Mouse (Mus musculus) regulatory T cell (primary cell): Measurements from ENCODE around the gene Tsr1.

Experiments used
- in situ Hi-C: fragments of 300-600 bp; cut with MboI, MseI; formaldehyde crosslinking; loops from one replicate; pipeline ENCODE4 v1.15.1; 2025; ENCODE audit warnings: high pct_unique_total_duplicates

The Tsr1 gene

DNA sequence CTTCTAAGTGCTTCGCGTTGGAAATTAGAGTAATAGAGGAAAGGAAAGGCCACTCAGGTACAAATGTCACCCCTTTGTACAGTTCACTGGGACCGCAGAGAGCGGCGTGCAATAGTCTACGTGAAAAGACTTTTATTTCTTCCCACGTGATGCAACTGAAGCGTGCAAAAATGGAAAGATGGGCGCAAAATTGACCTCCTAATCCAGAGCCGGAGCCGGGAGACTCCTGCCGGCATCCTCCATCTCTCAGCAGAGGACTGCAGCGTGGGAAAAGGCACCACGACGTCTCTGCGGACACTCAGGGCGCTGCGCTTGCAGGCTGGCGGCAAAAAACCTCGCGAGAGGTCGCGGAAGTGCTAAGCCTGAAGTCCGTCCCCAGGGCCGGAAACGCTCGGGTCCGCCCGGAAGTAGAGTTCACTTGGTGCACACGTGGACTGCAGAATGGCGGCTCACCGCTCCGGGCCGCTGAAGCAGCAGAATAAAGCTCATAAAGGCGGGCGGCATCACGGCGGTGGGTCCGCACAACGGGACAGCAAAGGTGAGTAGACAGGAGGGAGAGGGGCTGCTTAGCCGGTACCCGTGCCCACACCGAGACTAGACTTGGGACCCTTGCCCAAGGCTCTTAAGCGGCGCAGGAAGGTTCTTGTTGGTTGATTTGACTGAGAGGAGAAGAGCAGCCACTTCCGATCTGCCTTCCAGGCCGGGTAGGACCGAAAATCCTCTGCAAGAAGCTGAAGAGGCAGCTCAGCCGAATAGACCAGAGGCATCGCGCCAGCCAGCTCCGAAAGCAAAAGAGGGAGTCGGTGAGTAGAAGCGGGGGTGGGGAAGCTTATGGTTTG is at the start of gene Tsr1:
TSS of gene Tsr1 (plus strand) at position 394 of the 839 bp plus-strand sequence.
- in situ Hi-C loops: no loop called here

DNA sequence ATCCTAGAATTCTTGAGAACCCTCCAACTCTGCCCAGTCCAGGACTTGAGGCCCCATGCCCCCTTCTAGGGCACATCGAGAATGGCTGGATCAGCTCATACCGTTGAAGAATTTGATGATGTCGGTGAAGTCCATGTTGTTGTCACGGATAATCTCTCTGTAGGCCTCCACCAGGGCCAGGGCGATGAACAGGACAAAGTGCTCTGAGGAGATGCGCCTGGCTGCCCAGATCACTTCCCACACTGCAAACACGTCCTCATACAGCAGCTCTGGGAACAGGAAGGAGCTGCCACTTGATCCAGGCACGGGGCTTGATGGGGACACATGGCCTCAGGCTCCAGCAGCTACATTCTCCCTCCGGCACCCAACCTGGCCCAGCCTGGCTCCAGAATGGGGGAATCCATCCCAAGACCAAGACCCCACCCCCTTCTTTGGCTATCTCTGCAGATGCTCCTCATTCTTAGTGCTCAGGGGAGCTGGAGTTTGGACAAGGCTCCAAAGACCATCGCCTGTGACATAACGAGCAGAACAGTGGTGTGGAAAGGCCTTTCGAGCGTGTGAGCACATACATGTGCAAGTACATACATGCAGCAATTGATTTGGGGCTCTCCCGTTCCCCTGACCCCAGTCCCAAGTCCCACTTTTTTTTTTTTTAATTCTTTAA is 46.7 kb upstream of the Tsr1 start:
- in situ Hi-C loops: loop anchor here (25.0 kb wide), 1 partner anchor 439 kb away; no protein-coding TSS in a partner anchor

- in situ Hi-C loops: loop anchor here (5.0 to 25.0 kb wide), 2 partner anchors 45 to 445 kb away; no protein-coding TSS in a partner anchor
Observed at GRCm38 (mm10) chr11:74857756-74858155, 40.1 kb upstream of the Tsr1 start.

DNA sequence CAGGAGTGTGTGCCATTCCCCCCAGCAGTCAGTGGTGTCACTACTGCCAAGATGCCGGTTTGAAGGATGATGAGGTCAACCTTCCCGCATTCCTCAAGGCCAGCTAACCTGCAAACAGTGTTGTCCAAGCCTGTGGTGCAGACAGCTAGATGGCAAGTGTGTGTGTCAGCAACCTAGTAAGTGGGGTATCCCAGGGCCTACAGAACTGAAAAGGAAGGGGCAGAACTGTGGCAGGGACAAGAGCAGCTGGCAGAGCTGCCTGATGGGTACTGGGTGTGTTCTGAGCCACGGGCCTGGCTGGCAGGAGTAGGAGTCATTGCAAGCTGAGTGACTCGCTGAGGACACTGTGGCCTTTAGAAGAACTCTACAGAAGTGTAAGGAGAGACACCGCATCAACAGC is 35.7 kb upstream of the Tsr1 start:
- in situ Hi-C loops: loop anchor here (25.0 kb wide), 1 partner anchor 450 kb away; no protein-coding TSS in a partner anchor

DNA sequence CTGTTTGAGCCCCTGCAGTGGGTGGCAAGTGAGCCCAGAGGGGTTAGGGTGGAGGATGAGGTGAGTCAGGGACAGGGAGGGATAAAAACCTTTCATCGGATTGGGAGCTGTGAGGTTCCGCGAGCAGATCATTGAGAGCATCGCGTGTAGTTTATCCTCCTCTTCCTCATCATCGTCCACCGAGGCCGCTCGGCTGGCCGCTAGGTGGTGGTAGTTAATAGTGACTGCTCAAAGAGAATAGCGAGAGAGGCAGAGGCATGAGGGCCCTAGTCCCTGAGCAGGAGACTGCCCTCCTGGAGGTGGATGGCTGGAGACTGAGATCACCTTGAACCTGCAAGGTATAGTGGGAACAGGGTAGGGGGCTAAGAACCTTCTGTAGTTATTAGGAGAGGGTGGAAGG is 34.4 kb upstream of the Tsr1 start:
- in situ Hi-C loops: loop anchor here (25.0 kb wide), 1 partner anchor 451 kb away; no protein-coding TSS in a partner anchor

DNA sequence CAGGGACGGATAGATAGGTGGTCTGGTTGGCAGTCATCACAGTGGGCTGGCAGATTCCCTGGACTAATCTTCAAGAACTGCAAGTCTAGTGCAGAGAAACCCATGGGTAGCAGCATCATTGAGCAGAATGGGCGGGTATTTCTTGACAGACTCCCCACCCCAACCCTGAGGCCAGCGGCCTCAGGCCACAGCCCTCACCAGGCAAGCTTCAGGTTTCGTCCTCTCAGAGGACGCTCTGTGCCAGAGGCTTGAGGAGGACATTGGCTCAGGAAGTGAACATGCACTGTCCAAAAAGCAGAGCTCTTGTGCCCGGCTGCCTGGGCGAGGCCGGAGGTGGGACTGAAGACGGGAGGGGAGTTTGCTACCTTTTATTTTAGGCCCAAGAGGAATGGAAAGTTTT is 33.5 kb upstream of the Tsr1 start:
- in situ Hi-C loops: loop anchor here (25.0 kb wide), 1 partner anchor 452 kb away; no protein-coding TSS in a partner anchor

DNA sequence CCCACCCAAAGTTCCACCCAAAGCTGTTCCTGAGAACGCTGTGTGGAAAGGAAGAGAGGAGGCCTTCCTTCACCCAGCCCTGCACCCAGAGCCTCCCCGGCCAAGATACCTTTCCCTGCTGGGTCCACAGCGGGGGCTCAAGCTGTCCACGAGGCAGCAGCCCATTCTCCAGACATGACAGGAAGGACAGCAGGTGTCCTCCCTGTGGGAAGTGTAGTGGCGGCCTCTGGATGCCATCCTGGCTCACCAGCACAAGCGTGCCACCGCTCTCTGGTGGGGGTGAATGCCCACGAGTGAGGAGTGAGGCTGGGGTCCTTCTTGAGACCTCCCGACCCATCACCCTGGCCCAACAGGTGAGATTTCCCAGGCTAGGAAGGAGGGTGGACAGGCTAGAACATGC is 32.6 kb upstream of the Tsr1 start:
- in situ Hi-C loops: loop anchor here (25.0 kb wide), 1 partner anchor 453 kb away; no protein-coding TSS in a partner anchor

GRCm38 (mm10) chr11:74866640-74867039 is 31.2 kb upstream of the Tsr1 start:
- in situ Hi-C loops: loop anchor here (25.0 kb wide), 1 partner anchor 454 kb away; no protein-coding TSS in a partner anchor

DNA sequence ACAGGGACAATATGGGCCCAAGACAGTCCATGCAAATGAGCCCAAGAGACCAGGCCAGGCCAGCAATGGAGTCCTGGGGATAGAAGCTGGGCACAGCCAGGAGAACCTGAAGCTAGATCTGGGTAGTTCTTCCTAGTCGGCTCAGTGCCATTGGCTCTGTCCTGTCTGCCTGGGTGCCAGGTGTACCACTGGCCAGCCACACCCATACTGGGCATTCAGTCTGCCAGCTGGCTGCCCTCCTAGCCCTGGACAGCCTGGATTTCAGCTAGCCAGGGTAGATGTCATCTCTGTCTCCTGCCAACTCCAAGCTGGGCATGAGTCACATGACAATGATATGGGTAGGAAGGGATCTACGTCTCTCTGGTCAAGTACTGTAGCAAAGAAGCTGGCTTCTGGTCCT is 30.7 kb upstream of the Tsr1 start:
- in situ Hi-C loops: loop anchor here (25.0 kb wide), 1 partner anchor 455 kb away; no protein-coding TSS in a partner anchor

- in situ Hi-C loops: loop anchor here (25.0 kb wide), 1 partner anchor 456 kb away; no protein-coding TSS in a partner anchor
Observed at GRCm38 (mm10) chr11:74868046-74868760, 29.7 kb upstream of the Tsr1 start.

- in situ Hi-C loops: loop anchor here (25.0 kb wide), 1 partner anchor 457 kb away; no protein-coding TSS in a partner anchor
Observed at GRCm38 (mm10) chr11:74869603-74870002, 28.3 kb upstream of the Tsr1 start.

DNA sequence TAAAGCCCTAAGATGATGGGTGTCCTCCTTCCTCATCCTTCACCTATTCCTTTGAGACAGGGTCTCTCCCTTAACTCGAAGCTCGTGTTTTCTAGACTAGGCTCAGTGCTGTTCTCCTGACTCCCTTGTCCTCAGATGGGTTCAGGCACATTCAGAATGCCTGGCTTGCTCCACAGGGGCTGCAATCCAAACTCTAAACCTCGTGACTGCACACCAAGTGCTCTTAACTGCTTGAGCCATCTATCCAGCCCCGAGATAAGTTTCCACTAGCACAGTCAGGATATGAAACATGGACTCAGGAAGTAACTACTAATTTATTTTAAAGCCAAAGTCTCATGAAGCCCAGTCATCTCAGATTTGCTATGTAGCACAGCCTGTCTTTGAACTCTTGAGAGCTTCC is 27.3 kb upstream of the Tsr1 start:
- in situ Hi-C loops: loop anchor here (25.0 kb wide), 1 partner anchor 458 kb away; no protein-coding TSS in a partner anchor

DNA sequence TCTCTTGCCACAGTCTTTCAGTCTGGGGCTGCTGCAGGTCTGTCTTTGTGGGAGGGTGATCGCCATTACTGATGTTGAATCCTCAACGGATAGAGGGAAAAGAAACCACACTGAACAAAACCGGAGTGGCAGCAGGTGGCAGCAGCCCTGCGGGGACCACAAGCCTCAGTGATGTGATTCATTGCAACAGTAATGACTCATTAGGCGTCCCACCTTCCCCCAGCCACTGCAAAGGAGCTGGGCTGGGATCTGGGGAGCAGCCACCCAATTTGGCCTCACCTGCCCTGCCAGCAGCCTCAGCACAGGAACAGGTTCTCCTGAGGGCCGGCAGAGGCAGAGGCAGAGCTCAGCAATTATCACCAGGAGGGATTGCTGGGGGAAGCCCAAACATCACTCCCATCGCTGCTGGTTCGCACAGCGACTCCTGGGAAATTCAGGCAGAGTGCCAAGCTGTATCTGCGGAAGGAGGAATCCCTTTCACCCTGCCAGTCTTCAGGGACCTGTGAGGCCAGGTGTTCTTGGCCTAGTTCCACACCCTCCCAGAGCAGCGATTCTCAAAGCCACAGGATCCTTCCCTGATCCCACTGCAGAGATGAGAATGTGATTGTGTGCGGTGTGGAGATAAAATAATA is 26.8 kb upstream of the Tsr1 start:
- in situ Hi-C loops: loop anchor here (25.0 kb wide), 1 partner anchor 459 kb away; no protein-coding TSS in a partner anchor

GRCm38 (mm10) chr11:74874630-74875029 is 23.2 kb upstream of the Tsr1 start:
- in situ Hi-C loops: loop anchor here (25.0 kb wide), 1 partner anchor 462 kb away; no protein-coding TSS in a partner anchor

DNA sequence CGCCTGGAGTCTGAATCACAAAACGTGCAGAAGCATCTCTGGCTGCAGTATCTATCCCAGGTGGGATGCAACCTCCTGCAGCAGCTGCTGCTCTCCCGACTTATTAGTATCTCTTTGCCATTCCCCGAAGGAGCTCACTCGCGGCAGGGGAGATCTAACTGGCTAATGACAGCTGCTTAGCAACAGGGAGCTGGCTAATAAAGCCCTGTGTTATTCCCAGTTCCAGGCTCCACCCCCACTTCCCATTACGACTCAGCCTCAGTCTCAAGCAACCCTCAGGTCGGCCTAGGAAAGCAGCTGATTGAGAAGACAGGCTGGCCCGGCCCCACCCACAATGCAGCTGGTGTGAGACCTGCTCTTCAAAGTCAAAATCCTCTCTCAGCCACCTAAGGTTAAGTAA is 21.1 kb upstream of the Tsr1 start:
- in situ Hi-C loops: no loop called here

DNA sequence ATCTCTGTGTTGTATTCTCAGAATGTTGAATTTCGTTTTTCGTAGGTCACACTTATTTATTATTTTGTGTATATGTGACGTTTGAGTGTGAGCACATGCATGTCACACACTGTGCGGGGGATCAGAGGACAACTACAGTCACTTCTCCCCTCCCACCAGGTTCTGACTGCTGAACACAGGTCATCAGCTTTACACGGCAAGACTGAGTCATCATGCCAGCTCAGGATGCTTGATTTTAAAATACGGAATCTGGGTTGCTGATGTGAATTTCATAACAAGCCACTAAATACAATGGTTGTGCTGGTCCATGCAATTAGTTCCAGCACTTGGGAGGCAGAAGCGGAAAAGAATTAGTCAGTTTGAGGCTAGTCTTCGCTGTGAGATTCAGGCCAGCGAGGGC is 16.9 kb upstream of the Tsr1 start:
- in situ Hi-C loops: no loop called here

DNA sequence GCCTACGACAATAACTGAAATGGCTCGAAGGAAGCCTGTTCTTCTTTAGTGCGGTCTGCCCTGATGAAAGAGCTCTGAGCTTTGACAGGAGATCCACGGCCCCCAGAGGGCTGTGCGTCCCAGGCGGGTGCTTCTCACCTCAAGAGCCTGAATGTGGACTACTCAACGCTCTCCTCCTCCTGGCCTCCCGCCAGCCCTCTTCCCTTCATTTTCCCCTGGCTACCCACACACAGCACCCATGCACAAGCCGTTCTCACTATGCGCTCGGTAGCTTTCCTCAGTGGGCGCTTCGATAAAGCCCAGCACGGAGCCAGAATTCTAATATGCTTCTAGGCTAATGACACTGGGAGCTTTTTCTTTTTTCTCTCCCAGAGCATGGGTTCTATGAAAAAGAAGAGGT is 15.9 kb upstream of the Tsr1 start:
- in situ Hi-C loops: no loop called here

DNA sequence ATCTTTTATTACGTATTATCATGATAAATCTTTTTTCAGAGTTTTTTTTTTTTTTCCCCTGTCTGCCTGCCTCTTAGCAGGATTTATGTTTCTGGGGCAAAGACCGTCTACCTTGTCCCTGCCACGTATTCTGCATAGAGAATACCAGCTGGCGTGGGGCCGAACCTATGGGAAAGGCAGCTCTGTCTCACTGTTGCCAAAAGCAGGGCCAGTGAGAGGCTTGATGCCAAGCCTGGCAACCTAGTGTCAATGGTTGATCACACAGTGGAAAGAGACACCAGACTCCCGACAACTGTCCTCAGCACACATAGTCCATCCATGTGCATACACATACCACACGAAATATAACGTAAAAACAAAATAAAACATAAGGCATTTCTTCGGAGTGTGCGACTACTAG is 14.8 kb upstream of the Tsr1 start:
- in situ Hi-C loops: no loop called here

DNA sequence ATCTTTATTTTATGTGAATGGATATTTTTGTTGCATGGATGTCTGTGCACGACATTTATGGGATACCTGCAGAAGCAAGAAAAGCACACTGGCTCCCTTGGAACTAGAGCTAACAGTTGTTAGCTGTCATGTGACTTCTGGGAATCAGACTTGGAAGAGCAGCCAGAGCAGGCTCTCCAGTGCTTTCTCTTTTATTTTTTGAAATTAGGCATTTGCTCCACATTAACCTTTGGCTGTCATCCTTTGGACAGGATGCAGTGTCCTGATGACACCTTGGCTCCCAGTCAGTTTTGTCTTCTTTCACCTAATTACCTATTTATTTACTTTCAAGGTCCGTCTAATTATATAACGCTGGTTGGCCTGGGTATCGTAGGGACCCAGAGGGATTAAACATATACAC is 3.3 kb upstream of the Tsr1 start:
- in situ Hi-C loops: no loop called here

GRCm38 (mm10) chr11:74895980-74896900 is 1.6 kb upstream of the Tsr1 start:
- in situ Hi-C loops: no loop called here
